Mouse (Mus musculus) lung, adult 2 months (tissue): ENCODE results near the gene Tnfsf12.

Experiments
- CTCF ChIP-seq: fragments of 200-500 bp; IDR thresholded peaks from 2 replicates; pipeline ENCODE4 v1.5.1; 2011; ENCODE audit warnings: mild to moderate bottlenecking, low read length, control low read depth; ENCODE audit not compliant: insufficient read depth
- POLR2A ChIP-seq: fragments of 200-500 bp; IDR thresholded peaks from 2 replicates; pipeline ENCODE4 v1.6.1; 2011; ENCODE audit warnings: low read depth, mild to moderate bottlenecking, control low read depth, low read length, borderline replicate concordance; ENCODE audit errors: extremely low read depth

DNA sequence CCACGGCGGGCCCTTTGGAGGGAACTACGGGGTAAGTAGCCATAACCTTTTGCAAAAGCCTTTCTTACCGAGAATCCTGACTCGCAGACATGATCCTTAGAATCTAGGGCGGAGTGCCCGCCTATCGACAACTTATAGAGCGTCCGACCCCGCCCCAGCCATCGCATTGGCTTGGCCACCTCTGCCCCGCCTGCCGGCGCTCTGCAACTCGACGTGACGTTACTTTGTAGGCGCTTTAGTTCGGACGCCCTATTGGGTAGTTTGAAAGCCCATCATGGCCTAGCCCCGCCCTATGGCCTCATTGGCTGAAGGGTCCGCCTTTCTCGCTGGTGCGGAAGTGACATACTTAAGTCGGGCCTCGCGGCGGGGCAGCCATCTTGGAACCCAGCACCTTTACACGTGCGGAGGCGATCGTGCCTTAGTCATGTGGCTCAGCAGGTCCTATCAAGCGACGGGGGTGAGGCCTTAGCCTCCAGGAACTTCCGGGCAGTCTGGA is 23.4 kb downstream of the Tnfsf12 start, which contains the start of gene Eif4a1:
- TF ChIP-seq CTCF (no peak), POLR2A (peak; percentile 91)
